Mouse (Mus musculus) kidney, embryonic 16.5 days (tissue): ENCODE data around the gene Cd5. TPM values are rescaled to one million over a fixed set of nuclear protein-coding genes. Genes with fewer than 3 reads are reported as not detected.

Experiments
- ATAC-seq: fragments of 200-750 bp; cut with Nextera tagmentation; 2 replicates; pipeline ENCODE4 v1.8.0; 2017; ENCODE audit warnings: moderate TSS enrichment; ENCODE audit not compliant: low FRiP score, low TSS enrichment
- H3K27ac ChIP-seq: fragments of 300-500 bp; sonication (generic); 2 replicates; pipeline ENCODE4 v1.5.1; 2014; ENCODE audit warnings: low read length
- H3K27me3 ChIP-seq: fragments of 300-500 bp; sonication (generic); 2 replicates; pipeline ENCODE4 v1.6.1; 2014; ENCODE audit warnings: low read length, control low read depth, mixed read lengths; ENCODE audit not compliant: insufficient read depth
- H3K36me3 ChIP-seq: fragments of 300-500 bp; sonication (generic); 2 replicates; pipeline ENCODE4 v1.6.1; 2014; ENCODE audit warnings: low read length, control low read depth, mixed read lengths; ENCODE audit not compliant: insufficient read depth
- H3K4me1 ChIP-seq: fragments of 300-500 bp; sonication (generic); 2 replicates; pipeline ENCODE4 v1.6.1; 2014; ENCODE audit warnings: low read length, control low read depth, mixed read lengths; ENCODE audit not compliant: insufficient read depth
- H3K4me2 ChIP-seq: fragments of 300-500 bp; sonication (generic); replicated peaks from 2 replicates; pipeline ENCODE4 v1.6.1; 2014; ENCODE audit warnings: low read depth, low read length
- H3K4me3 ChIP-seq: fragments of 300-500 bp; sonication (generic); 2 replicates; pipeline ENCODE4 v1.5.1; 2014; ENCODE audit warnings: mild to moderate bottlenecking, low read length
- H3K9ac ChIP-seq: fragments of 300-500 bp; sonication (generic); replicated peaks from 2 replicates; pipeline ENCODE4 v1.6.1; 2014; ENCODE audit warnings: low read length
- H3K9me3 ChIP-seq: fragments of 300-500 bp; sonication (generic); 2 replicates; pipeline ENCODE4 v1.6.1; 2016; ENCODE audit warnings: low read length, control low read depth
- WGBS: fragments of 180-500 bp; shearing (Covaris S2); extraction: QIAGEN DNeasy Blood & Tissue Kit; methylation state at CpG from one replicate; pipeline ENCODE4 v1.1.7; 2014; 5-methylcytosine and 5-hydroxymethylcytosine counted together
- polyA plus RNA-seq: library from polyadenylated mRNA; unstranded; fragments of >200 nt; fragmentation: Nextera tagmentation; extraction: Ambion mirVana; gene quantifications from 2 replicates; pipeline ENCODE4 v1.2.1, GENCODE M21; 2015

The Cd5 gene
- polyA plus RNA-seq, 1 experiment from 2014 or later: 0.19 TPM

DNA sequence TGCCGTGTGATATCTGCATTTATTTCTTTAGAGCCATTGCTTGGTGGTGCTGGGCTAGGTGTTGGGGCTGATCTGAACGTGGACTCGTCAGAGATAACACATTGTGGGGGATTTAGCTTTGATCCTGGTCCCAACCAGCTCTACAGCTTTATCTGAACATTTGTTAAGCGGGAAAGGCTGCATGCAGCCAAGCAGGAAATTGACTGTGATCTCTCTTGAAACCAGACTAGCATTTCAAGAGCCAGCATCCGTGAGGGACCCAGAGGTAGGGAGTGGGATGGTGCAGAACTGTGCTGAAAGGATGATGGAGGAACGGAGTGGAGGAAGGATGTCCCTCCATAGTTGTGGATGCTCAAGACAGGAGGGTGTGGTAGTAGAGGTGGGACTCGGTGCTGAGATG, 34.6 kb upstream of the Cd5 start:
- Histone ChIP-seq H3K36me3 (no peaks in the 10 kb centered on the region), H3K9me3 (no peaks in the 10 kb centered on the region), H3K4me2 (no peak overlapping the region), H3K4me1 (peaks cover 14% of the 10 kb centered on the region), H3K9ac (no peak overlapping the region), H3K4me3 (no peak overlapping the region), H3K27me3 (no peaks in the 10 kb centered on the region), H3K27ac (no peak overlapping the region)
- 76% methylated on average over 7 of the region's 7 CpGs for WGBS
- no peak for ATAC-seq

DNA sequence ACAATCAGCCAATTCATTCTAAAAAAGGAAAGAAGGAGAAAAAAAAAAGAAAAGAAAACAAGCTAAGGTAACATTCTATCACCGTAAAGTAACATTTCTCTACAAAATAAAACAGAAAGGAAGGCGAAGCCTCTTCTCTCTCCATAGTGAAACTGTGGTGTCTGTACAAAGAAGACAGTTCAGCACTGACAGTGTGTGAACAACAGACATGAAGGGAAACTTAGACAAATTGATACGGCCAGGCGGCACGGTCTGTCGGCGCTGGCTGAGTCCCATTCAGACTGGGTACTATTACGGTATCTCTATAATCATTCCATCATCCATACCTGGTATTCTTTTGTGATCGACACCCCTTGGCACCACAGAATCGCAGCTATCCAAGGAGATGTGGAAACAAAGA, 34.1 kb upstream of the Cd5 start:
- H3K27me3 ChIP-seq: no peaks in the 10 kb centered on the region
- no peaks in the 10 kb centered on the region for H3K9me3 ChIP-seq
- no peak overlapping the region for H3K27ac ChIP-seq
- H3K4me1 ChIP-seq: peaks cover 14% of the 10 kb centered on the region
- H3K36me3 ChIP-seq: no peaks in the 10 kb centered on the region
- no peak for ATAC-seq
- H3K4me2 ChIP-seq: no peak overlapping the region
- H3K9ac ChIP-seq: no peak overlapping the region
- H3K4me3 ChIP-seq: no peak overlapping the region
- WGBS: 87% methylated on average over 10 of the region's 10 CpGs

DNA sequence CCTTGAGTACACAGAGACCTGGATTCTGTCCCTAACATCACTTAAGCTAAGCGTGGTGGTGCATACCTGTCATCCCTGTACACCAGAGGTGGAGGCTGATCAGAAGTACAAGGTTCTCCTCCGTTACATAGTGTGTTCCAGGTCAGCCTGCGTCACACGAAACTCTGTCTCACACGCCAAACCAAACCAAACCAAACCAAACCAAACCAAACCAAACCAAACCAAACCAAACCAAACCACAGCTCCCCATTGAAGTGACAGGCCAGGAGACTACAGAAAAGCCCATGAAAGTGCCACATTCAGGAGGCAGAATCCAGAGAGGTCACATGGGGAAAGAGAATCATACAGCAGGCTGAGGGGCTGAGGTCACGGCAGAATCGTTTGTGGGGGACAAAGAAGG, 33.2 kb upstream of the Cd5 start:
- WGBS: 88% methylated on average over 7 of the region's 7 CpGs
- Histone ChIP-seq H3K9ac (no peak overlapping the region), H3K4me3 (no peak overlapping the region), H3K4me2 (no peak overlapping the region), H3K36me3 (no peaks in the 10 kb centered on the region), H3K27ac (no peak overlapping the region), H3K9me3 (no peaks in the 10 kb centered on the region), H3K27me3 (no peaks in the 10 kb centered on the region), H3K4me1 (peaks cover 14% of the 10 kb centered on the region)
- ATAC-seq: no peak

DNA sequence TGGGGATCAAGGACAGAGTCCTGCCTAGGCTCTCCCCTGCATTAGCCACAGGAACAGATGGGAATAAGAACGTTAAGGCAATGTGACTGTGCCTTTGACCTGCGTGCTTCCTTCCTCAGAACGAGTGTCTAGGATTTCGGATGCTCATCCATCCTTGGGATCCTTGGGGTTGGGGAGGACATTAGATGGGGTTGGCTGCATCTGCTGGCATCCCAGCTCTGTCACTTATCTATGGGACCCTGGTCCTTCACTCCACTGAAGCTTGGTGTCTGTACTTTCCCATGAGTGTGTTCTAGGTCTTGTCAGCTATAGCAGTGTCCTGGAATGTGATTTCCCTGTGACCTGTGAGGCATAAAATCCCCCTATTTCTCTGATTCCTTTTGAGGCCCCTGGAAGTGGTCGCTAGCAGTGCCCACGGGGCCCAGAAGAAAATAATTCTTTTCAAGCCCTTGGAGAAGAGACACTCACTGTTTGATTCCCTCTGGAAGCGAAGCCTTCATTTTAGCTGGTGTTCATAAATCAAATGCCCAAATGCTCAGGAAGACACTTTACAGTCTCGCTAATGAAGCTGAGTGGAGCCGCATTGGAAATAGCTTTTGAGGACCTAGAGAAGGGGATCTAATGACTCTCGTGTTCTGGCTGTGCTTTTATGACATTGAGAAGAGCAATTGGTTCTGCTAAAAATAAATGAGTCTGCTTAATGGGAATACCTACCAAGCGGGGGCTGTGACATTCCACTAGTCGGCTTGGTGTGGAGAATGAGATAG, 30.8 kb upstream of the Cd5 start:
- Histone ChIP-seq H3K9me3 (no peaks in the 10 kb centered on the region), H3K4me2 (no peak overlapping the region), H3K9ac (no peak overlapping the region), H3K4me3 (no peak overlapping the region), H3K4me1 (peaks cover 14% of the 10 kb centered on the region), H3K27ac (peak overlapping the region; percentile 59), H3K36me3 (no peaks in the 10 kb centered on the region), H3K27me3 (no peaks in the 10 kb centered on the region)
- 22% methylated on average over 12 of the region's 12 CpGs for WGBS
- peak; percentile 60 for ATAC-seq

DNA sequence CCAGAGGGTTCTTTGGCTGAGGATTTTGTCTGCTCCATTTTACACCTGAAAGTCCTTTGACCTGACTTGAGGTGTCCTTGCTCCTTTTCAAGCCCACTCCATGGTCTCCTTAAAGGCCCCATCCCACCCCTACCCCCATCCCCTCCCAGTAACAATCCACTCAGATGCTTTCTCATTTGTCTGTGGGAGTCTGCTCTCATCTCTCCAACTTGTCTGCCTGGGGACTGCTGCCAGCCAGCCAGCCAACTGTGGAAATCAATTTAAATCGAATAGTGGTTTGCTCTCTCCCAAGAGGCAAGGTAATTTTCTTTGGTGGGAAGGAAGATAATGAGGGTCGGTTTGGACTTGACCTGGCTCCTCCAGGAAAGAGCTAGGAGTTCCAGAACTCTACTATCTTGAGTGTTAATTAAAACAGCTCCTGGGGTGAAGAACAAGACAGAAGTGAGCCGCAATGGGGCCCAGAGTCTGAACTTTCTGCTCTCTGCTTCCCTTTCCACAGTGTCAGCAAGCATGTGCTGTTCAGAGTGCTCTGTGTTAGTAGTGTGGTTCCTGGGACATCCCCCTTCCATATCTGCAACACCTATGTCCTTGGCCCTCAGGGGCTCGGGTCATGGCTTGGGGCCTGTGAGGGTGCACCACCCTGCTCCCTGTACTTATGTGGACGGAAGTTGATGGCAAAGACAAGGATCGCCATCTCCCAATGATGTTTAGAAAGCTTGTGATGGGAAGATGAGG, 30.1 kb upstream of the Cd5 start:
- no peak overlapping the region for H3K4me2 ChIP-seq
- WGBS: 46% methylated on average over 6 of the region's 6 CpGs
- H3K27me3 ChIP-seq: no peaks in the 10 kb centered on the region
- H3K9me3 ChIP-seq: no peaks in the 10 kb centered on the region
- H3K36me3 ChIP-seq: no peaks in the 10 kb centered on the region
- ATAC-seq: peak; percentile 22
- no peak overlapping the region for H3K9ac ChIP-seq
- H3K4me1 ChIP-seq: peaks cover 14% of the 10 kb centered on the region
- H3K4me3 ChIP-seq: no peak overlapping the region
- H3K27ac ChIP-seq: peak overlapping the region; percentile 59

DNA sequence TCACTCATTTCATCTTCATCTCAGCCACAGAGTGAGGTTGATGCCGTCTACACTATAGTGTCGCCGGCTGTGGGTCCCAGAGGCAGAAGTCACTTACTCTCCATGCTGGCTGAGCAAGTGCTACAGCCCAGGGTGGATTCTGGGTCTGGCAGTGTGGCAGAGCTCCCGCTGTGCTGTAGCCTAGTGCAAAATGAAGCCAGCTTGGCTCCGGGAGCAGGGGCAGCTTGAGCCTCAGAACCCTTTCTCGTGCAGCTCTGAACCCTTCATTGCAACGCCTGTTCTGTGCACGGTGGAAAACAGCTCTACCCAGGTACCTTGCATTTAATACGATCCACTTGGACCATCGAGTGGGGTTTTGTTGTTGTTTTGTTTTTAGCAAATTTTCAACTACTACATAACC, 28.8 kb upstream of the Cd5 start:
- Histone ChIP-seq H3K9me3 (no peaks in the 10 kb centered on the region), H3K27ac (no peak overlapping the region), H3K4me3 (no peak overlapping the region), H3K4me1 (peaks cover 14% of the 10 kb centered on the region), H3K36me3 (no peaks in the 10 kb centered on the region), H3K27me3 (no peaks in the 10 kb centered on the region), H3K4me2 (no peak overlapping the region), H3K9ac (no peak overlapping the region)
- WGBS: 92% methylated on average over 10 of the region's 10 CpGs
- ATAC-seq: no peak

DNA sequence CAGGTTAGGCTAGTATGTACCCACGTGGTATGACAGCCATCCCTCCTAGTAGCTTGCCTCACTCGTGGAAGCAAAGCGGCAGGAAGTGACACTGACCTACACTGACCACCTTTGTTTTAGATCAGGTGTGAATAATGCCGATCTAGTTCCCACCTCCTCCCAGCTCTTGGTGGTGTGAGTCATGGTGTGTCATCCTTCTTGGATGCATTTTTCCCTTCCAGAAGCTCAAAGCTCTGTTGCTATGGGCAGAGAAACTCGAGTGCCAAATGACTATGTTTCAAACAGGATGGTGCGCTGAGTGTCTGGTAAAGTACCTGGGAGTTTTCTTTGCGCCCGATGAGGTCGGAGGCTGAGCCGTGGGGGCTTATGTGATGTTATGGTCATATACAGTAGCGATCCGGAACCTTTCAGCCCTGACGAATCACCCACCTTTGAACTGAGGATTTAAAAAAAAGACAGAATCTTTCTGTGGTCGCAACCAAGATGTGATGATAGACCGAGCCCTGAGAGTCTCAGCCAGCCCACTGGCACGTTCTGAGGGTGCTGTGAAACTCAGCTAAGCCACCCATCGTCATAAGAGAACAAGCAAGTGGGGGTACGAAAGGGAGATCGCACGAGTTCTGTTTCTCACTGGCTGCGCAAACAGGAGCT, 24.7 kb upstream of the Cd5 start:
- Histone ChIP-seq H3K4me2 (no peak overlapping the region), H3K9me3 (no peaks in the 10 kb centered on the region), H3K36me3 (no peaks in the 10 kb centered on the region), H3K4me1 (0 out of 2 replicates have a peak, but pooled peaks cover 3% of the 10 kb centered on the region), H3K9ac (no peak overlapping the region), H3K27me3 (no peaks in the 10 kb centered on the region), H3K27ac (no peak overlapping the region), H3K4me3 (no peak overlapping the region)
- WGBS: 68% methylated on average over 21 of the region's 21 CpGs
- ATAC-seq: no peak

DNA sequence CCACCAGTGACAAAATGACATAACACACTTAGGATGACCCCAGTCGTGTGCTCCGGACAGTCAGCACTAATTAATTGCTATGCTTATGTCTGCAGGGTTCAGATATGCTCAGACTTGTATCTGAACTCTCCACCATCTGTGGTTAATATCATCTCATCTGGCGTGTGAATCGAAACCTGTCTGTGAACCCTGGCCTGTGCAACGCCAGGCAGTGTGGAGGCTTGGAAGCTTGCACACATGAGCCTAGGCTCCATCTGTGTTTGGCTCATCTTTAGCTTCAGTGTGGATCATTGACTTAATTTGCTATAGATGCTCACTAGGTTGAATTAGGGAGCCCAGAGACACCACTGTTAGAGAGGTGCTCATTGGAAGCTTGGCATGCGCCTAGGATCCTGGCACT, 23.7 kb upstream of the Cd5 start:
- no peaks in the 10 kb centered on the region for H3K27me3 ChIP-seq
- H3K36me3 ChIP-seq: no peaks in the 10 kb centered on the region
- no peaks in the 10 kb centered on the region for H3K9me3 ChIP-seq
- H3K4me2 ChIP-seq: no peak overlapping the region
- no peak overlapping the region for H3K4me3 ChIP-seq
- H3K27ac ChIP-seq: no peak overlapping the region
- WGBS: 76% methylated on average over 6 of the region's 6 CpGs
- no peak for ATAC-seq
- no peak overlapping the region for H3K9ac ChIP-seq
- 0 out of 2 replicates have a peak, but pooled peaks cover 3% of the 10 kb centered on the region for H3K4me1 ChIP-seq

DNA sequence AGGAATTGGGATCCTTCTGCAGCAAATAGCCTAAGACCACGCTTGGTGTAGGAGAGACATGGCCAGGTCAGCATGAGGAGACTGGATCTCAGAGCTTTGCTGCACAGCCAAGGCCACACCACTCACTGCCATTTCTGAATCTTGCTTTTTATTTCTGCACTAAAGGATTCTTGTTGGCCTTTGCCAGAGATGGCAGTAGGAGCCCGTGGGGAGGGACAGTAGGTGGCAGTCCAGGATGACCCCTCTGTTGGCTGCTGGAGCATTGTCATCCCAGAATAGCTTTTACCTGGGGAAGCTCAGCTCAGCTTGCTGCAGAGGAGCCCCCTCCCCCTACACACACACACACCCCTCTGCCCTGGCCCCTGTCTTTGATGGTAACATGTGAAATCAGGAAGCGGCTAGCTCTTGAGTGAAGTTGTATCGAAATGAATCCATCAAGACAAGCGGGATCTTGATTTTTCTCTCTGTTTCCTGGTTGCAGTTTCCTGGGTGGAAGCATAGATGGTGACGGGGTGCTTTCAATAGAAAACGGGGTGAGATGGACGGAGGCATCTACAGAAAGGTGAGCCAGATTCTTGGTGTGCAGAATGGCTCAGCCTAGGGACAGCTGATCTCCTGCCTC, 23.1 kb upstream of the Cd5 start:
- no peaks in the 10 kb centered on the region for H3K27me3 ChIP-seq
- no peaks in the 10 kb centered on the region for H3K9me3 ChIP-seq
- H3K4me2 ChIP-seq: no peak overlapping the region
- no peak overlapping the region for H3K9ac ChIP-seq
- no peak overlapping the region for H3K4me3 ChIP-seq
- ATAC-seq: no peak
- H3K4me1 ChIP-seq: 0 out of 2 replicates have a peak, but pooled peaks cover 3% of the 10 kb centered on the region
- H3K36me3 ChIP-seq: no peaks in the 10 kb centered on the region
- 82% methylated on average over 8 of the region's 8 CpGs for WGBS
- no peak overlapping the region for H3K27ac ChIP-seq
